Mouse (Mus musculus) CD4-positive, CD25-positive, alpha-beta regulatory T cell, adult 4 months (primary cell): ENCODE measurements around the gene Msh4. TPM values are rescaled to one million over a fixed set of nuclear protein-coding genes. Genes with fewer than 3 reads are reported as not detected.

ENCODE experiments used
- ATAC-seq: one replicate; pipeline ENCODE4 v1.8.0; 2017
- polyA plus RNA-seq, 2 experiments: library from polyadenylated mRNA; unstranded; fragments of 100-300 nt; shearing (Covaris generic); gene quantifications; one replicate each; pipeline ENCODE4 v1.2.1; 2017

Msh4 gene
- polyA plus RNA-seq, 2 experiments from 2014 or later = not detected

GRCm38 (mm10) chr3:153807444-153808149 is 98.3 kb downstream of the Msh4 start:
- ATAC-seq = no peak

Other genes with a start within 250 kb of the Msh4 start
- 10 to 100 TPM; 44.8 to 46.3 TPM for gene St6galnac3, start 181.0 kb downstream of the Msh4 start, polyA plus RNA-seq
- not detected for gene Asb17, start 61.9 kb downstream of the Msh4 start, polyA plus RNA-seq
- gene Rabggtb, start 6.9 kb upstream of the Msh4 start, polyA plus RNA-seq = 10 to 100 TPM; 40.3 to 48.1 TPM
- gene Acadm, start 38.5 kb upstream of the Msh4 start, polyA plus RNA-seq = 10 to 100 TPM; 38.4 to 40.9 TPM
- gene Slc44a5, start 67.3 kb upstream of the Msh4 start, polyA plus RNA-seq = under 1 TPM in 1 of 2 experiments, not detected in 1; 0.24 TPM